Mouse (Mus musculus) kidney, embryonic 16.5 days (tissue): ENCODE data around the gene Rnf212. TPM values are rescaled to one million over a fixed set of nuclear protein-coding genes. Genes with fewer than 3 reads are reported as not detected.

ENCODE experiments used
- ATAC-seq: fragments of 200-750 bp; cut with Nextera tagmentation; 2 replicates; pipeline ENCODE4 v1.8.0; 2017; ENCODE audit warnings: moderate TSS enrichment; ENCODE audit not compliant: low FRiP score, low TSS enrichment
- H3K27ac ChIP-seq: fragments of 300-500 bp; sonication (generic); 2 replicates; pipeline ENCODE4 v1.5.1; 2014; ENCODE audit warnings: low read length
- H3K27me3 ChIP-seq: fragments of 300-500 bp; sonication (generic); 2 replicates; pipeline ENCODE4 v1.6.1; 2014; ENCODE audit warnings: low read length, control low read depth, mixed read lengths; ENCODE audit not compliant: insufficient read depth
- H3K36me3 ChIP-seq: fragments of 300-500 bp; sonication (generic); 2 replicates; pipeline ENCODE4 v1.6.1; 2014; ENCODE audit warnings: low read length, control low read depth, mixed read lengths; ENCODE audit not compliant: insufficient read depth
- H3K4me1 ChIP-seq: fragments of 300-500 bp; sonication (generic); 2 replicates; pipeline ENCODE4 v1.6.1; 2014; ENCODE audit warnings: low read length, control low read depth, mixed read lengths; ENCODE audit not compliant: insufficient read depth
- H3K4me2 ChIP-seq: fragments of 300-500 bp; sonication (generic); replicated peaks from 2 replicates; pipeline ENCODE4 v1.6.1; 2014; ENCODE audit warnings: low read depth, low read length
- H3K4me3 ChIP-seq: fragments of 300-500 bp; sonication (generic); 2 replicates; pipeline ENCODE4 v1.5.1; 2014; ENCODE audit warnings: mild to moderate bottlenecking, low read length
- H3K9ac ChIP-seq: fragments of 300-500 bp; sonication (generic); replicated peaks from 2 replicates; pipeline ENCODE4 v1.6.1; 2014; ENCODE audit warnings: low read length
- H3K9me3 ChIP-seq: fragments of 300-500 bp; sonication (generic); 2 replicates; pipeline ENCODE4 v1.6.1; 2016; ENCODE audit warnings: low read length, control low read depth
- WGBS: fragments of 180-500 bp; shearing (Covaris S2); extraction: QIAGEN DNeasy Blood & Tissue Kit; methylation state at CpG from one replicate; pipeline ENCODE4 v1.1.7; 2014; 5-methylcytosine and 5-hydroxymethylcytosine counted together
- polyA plus RNA-seq: library from polyadenylated mRNA; unstranded; fragments of >200 nt; fragmentation: Nextera tagmentation; extraction: Ambion mirVana; gene quantifications from 2 replicates; pipeline ENCODE4 v1.2.1, GENCODE M21; 2015

Gene Rnf212
- polyA plus RNA-seq, 1 experiment from 2014 or later = 0.24 TPM

GRCm38 (mm10) chr5:108700346-108700745 lies 74.4 kb downstream of the Rnf212 start:
- Histone ChIP-seq H3K4me1 (peaks cover 63% of the 10 kb centered on the region), H3K27ac (peak overlapping the region; percentile 74), H3K9me3 (no peaks in the 10 kb centered on the region), H3K4me2 (no peak overlapping the region), H3K36me3 (peaks cover 12% of the 10 kb centered on the region), H3K4me3 (no peak overlapping the region), H3K27me3 (no peaks in the 10 kb centered on the region), H3K9ac (0 out of 2 replicates have a peak overlapping the region, but pooled peaks have one; percentile 42)
- ATAC-seq = no peak
- WGBS = 18% methylated on average over 3 of the region's 3 CpGs

- Histone ChIP-seq H3K9me3 (no peaks in the 10 kb centered on the region), H3K4me3 (no peak overlapping the region), H3K9ac (0 out of 2 replicates have a peak overlapping the region, but pooled peaks have one; percentile 15), H3K36me3 (0 out of 2 replicates have a peak, but pooled peaks cover 3% of the 10 kb centered on the region), H3K27ac (no peak overlapping the region), H3K27me3 (no peaks in the 10 kb centered on the region), H3K4me1 (peaks cover 72% of the 10 kb centered on the region), H3K4me2 (no peak overlapping the region)
- 20% methylated on average over 4 of the region's 4 CpGs for whole genome bisulfite sequencing
- no peak for ATAC-seq
These were observed 77.4 kb downstream of the Rnf212 start for GRCm38 (mm10) chr5:108697341-108697753.

GRCm38 (mm10) chr5:108696542-108696941 lies 78.2 kb downstream of the Rnf212 start:
- Histone ChIP-seq H3K36me3 (0 out of 2 replicates have a peak, but pooled peaks cover 3% of the 10 kb centered on the region), H3K27me3 (no peaks in the 10 kb centered on the region), H3K9ac (no peak overlapping the region), H3K9me3 (no peaks in the 10 kb centered on the region), H3K4me3 (no peak overlapping the region), H3K4me1 (peaks cover 71% of the 10 kb centered on the region), H3K4me2 (no peak overlapping the region), H3K27ac (no peak overlapping the region)
- no peak for ATAC-seq
- 66% methylated on average over 3 of the region's 3 CpGs for WGBS

GRCm38 (mm10) chr5:108695861-108696260 lies 78.9 kb downstream of the Rnf212 start:
- no peak overlapping the region for H3K4me3 ChIP-seq

DNA sequence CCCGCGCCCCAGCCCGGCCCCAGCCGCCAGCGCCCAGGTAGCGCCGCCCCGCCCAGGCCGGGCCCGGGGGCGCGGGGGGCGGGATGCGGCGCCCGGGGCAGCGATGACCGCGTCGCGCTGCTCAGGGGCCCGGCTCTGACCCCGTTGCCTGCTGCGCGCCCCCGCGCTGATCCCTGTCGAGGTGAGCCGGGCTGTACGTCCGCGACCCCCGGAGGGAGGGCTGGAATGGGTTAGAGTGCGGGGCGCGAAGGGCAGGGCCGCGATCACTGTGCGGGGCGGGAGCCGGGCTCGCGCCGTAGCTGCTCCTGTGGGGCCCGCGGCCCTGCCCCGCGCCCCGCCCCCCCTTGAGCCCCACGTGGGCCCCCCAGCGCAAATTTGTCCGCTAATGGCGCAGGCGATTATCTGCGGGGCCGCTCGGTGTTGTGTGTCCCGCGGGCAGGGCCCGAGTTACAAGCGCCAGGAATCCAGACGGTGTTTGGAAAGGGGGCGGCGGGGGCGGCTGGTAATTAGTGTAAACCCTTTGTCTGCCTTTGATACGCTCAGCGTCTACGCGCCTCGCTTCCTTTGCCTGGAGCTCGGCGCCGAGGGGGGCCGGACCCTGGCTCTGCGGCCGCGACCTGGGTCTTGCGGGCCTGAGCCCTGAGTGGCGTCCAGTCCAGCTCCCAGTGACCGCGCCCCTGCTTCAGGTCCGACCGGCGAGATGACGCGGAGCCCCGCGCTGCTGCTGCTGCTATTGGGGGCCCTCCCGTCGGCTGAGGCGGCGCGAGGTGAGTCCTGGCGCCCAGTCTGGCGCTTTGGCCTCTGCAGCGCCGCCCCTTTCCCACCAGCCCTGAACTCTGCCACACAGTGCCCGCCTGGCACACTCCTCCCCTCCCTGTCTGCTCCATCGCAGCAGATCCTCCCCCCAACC lies 80.2 kb downstream of the Rnf212 start:
- Histone ChIP-seq H3K27ac (peak overlapping the region; percentile 60), H3K4me1 (peaks cover 52% of the 10 kb centered on the region), H3K4me3 (peak overlapping the region; percentile 88), H3K27me3 (no peaks in the 10 kb centered on the region), H3K4me2 (peak overlapping the region; percentile 81), H3K9me3 (no peaks in the 10 kb centered on the region), H3K9ac (peak overlapping the region; percentile 94), H3K36me3 (0 out of 2 replicates have a peak, but pooled peaks cover 3% of the 10 kb centered on the region)
- peak; percentile 50 for ATAC-seq
- WGBS = under 1% methylated on average over 74 of the region's 99 CpGs

More at GRCm38 (mm10) chr5:108695861-108696260, 78.9 kb downstream of the Rnf212 start:
- Histone ChIP-seq H3K9me3 (no peaks in the 10 kb centered on the region), H3K4me1 (peaks cover 64% of the 10 kb centered on the region), H3K36me3 (0 out of 2 replicates have a peak, but pooled peaks cover 3% of the 10 kb centered on the region), H3K27ac (no peak overlapping the region), H3K9ac (no peak overlapping the region), H3K4me2 (no peak overlapping the region), H3K27me3 (no peaks in the 10 kb centered on the region)
- WGBS = 92% methylated on average over 12 of the region's 12 CpGs
- no peak; the same call in 1 of the 2 replicates for ATAC-seq

- peak overlapping the region; percentile 60 for H3K27ac ChIP-seq
- H3K4me1 ChIP-seq = peaks cover 49% of the 10 kb centered on the region
- H3K9ac ChIP-seq = peak overlapping the region; percentile 94
- no peaks in the 10 kb centered on the region for H3K9me3 ChIP-seq
- H3K4me2 ChIP-seq = peak overlapping the region; percentile 81
- peak; percentile 94 for ATAC-seq
- 0% methylated on average over 37 of the region's 43 CpGs for WGBS
- peak overlapping the region; percentile 88 for H3K4me3 ChIP-seq
- H3K36me3 ChIP-seq = 0 out of 2 replicates have a peak, but pooled peaks cover 3% of the 10 kb centered on the region
- H3K27me3 ChIP-seq = no peaks in the 10 kb centered on the region
These were observed 80.9 kb downstream of the Rnf212 start for GRCm38 (mm10) chr5:108693872-108694288.

GRCm38 (mm10) chr5:108692271-108692670 lies 82.5 kb downstream of the Rnf212 start, which contains the start of gene Fgfrl1:
Gene Fgfrl1 (plus strand): TSS chr5:108692382.
- peak; percentile 36 for ATAC-seq
- H3K9ac ChIP-seq = peak within 1 kb of the TSS; percentile 22
- H3K27ac ChIP-seq = no peak within 1 kb of the TSS
- peaks cover 43% of the 10 kb centered on the region for H3K4me1 ChIP-seq
- WGBS = 1% methylated on average over 18 of the region's 18 CpGs
- H3K27me3 ChIP-seq = no peaks in the 10 kb centered on the region
- 0 out of 2 replicates have a peak, but pooled peaks cover 3% of the 10 kb centered on the region for H3K36me3 ChIP-seq
- peak within 1 kb of the TSS; percentile 81 for H3K4me2 ChIP-seq
- no peaks in the 10 kb centered on the region for H3K9me3 ChIP-seq
- peak within 1 kb of the TSS; percentile 88 for H3K4me3 ChIP-seq

GRCm38 (mm10) chr5:108691152-108691551 lies 83.6 kb downstream of the Rnf212 start:
- 74% methylated on average over 4 of the region's 4 CpGs for WGBS
- Histone ChIP-seq H3K4me1 (peaks cover 32% of the 10 kb centered on the region), H3K4me2 (no peak overlapping the region), H3K4me3 (no peak overlapping the region), H3K27ac (no peak overlapping the region), H3K27me3 (no peaks in the 10 kb centered on the region), H3K36me3 (0 out of 2 replicates have a peak, but pooled peaks cover under 1% of the 10 kb centered on the region), H3K9ac (no peak overlapping the region), H3K9me3 (no peaks in the 10 kb centered on the region)
- ATAC-seq = no peak

DNA sequence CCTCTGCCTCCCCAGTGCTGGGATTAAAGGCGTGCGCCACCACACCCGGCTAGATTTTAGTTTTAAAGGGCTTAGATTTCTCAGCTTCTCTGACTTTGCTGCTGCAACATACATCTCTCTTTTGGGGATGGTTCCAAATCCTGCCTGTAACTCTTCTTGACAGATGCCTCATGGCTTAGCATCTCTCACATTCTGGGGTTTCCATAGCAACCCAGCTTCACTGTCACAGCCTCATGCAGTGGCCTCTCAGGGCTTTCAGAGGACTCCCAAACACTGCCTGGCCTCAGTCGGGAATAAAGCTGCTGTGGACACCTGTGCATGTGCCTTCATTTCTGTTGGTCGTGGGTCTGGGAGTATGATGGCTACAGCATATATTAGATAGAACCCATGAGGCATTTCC lies 85.7 kb downstream of the Rnf212 start:
- H3K4me1 ChIP-seq = peaks cover 18% of the 10 kb centered on the region
- H3K36me3 ChIP-seq = no peaks in the 10 kb centered on the region
- no peaks in the 10 kb centered on the region for H3K9me3 ChIP-seq
- H3K27ac ChIP-seq = no peak overlapping the region
- ATAC-seq = no peak
- no peak overlapping the region for H3K4me2 ChIP-seq
- H3K9ac ChIP-seq = no peak overlapping the region
- no peak overlapping the region for H3K4me3 ChIP-seq
- no peaks in the 10 kb centered on the region for H3K27me3 ChIP-seq
- 78% methylated on average over 5 of the region's 5 CpGs for WGBS
